Mouse (Mus musculus) retina, adult 2 months (tissue): Measurements from ENCODE around the gene Gm10277.

Experiments
- DNase-seq: peaks from one replicate; pipeline ENCODE4 v3.0.0-alpha.2; 2012; ENCODE audit warnings: low read depth, low spot score

Gm10277 gene

DNA sequence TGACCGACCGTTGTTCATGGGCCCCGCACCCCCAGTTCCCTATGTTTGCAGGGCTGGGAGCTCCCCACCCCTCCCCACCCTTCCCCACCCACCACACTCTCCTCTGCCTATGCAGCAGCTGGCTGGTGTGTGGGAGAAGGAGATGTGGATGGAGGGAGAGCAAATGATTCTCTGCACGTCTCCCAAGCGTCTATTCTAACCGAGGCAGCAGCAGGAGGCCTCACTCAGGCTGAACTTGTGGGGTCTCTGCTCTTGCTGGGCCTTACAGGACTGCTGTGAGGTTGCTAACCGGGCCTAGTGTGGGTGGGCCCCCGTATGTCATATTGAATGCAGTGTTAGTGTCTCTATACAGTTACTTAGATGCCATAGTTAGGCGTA, 12.9 kb upstream of the Gm10277 start:
- DNase-seq, result no peak

GRCm38 (mm10) chr11:77795216-77795615, 7.7 kb upstream of the Gm10277 start:
- DNase-seq, result no peak

DNA sequence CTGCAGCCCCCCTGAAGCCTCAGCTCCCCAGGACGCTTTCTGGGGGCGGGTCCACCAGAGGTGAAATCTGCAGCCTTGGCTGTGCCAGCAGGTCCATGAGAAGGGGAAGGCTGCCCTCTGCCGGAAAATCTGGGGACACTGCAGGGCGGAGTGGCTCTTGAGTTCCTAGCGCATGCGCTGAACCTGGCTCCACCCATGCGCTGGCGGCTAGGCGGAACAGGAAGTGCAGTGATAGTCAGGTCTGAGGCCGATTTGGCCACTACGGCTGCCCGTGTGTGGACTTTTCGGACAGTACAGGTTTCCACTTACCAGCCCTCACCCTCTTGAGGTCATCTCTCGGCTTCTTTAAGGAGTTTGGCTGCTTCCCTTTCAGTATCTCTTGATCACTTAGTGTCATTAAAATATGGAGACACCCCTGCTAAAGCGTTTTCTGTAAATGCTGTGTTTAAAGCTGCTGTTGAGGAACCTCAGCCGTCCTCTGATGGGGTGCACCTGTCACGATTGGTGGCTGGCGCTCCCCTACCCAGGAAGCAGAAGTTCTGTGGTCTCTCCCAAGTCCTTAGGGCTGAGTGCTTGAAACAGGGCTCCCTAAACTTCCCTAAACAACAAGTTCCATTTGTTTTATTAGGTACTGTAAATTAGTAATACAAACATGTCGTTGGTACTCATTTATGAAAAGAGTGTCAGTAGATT, 5.8 kb upstream of the Gm10277 start:
- DNase-seq, result peak; percentile 91

DNA sequence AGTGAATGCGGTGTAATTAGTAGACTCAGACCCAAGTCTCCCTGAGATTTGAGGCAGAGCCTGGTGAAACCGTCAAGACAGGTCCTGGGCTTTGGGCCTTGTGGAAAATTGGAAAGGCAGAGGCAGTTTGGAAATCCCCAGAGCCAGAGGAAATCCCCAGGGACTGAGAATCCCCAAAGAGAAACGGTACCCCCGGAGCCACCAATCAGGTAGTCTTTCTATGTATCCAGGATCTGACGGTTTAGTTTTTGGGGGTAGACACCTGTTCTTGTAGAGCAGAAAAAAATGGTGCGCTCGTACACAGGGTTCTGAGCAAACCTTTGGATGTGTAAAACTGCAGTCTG, 5.0 kb upstream of the Gm10277 start:
- no peak for DNase-seq

DNA sequence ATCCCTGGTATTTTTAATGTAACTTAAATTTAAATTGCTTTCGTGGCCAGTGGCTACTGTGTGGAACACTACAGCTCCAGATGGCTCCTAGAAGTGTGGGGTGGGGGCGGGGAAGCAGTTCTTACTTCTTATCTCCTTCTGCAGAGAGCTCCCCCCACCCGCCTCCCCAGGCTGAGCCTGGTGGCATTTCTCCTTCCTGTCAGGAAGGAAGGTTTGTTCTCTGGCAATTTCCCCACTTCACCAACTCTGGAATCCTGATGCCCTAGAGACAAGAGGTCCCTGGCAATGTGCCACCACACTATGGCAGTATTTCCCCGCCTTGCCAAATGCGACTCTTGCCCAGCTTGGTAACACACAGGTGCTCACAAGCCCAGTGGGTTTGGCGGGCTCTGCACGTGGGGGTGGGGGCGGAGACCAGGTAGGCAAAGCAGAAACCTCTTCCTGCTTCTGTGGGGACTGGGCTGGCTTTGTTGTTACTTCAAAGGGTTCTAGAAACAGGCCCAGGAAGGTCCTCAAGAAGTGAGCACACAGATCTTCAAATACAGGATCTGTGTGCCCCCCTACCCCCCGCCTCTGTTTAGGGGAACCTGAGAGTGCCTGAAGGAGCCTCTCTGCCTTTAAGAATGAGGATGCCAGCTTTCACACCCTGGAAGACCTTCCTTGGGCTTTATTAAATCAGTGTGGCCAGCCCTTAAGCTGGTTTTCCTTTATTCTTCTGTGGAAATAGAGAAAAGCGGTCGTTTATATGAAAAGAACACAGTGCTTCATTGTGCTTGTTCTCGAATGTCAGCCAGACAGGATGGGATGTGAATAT, 4.4 kb upstream of the Gm10277 start:
- no peak for DNase-seq

DNA sequence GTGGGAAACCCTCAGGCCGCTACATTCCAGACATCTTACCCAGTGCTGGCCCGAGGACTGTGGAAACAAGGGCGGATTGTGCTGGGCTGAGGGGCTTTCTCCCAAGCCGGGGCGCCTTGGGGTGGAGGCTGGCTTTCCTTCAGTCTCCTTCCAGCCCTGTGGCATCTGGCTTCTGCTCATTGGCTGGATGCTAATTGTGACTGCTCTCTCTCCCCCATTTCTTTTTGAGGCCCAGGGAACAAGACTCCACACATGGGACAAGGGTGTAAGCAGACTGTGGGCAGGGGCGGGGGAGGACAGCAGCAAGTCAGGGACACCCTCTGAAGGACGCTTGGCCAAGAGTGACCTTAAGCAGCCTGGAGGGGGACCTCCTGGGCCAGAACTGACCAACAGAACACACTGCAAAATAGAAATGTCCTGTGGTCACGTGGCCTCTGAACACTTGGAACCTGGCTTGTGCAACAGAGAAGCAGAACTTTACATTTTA, 3.7 kb upstream of the Gm10277 start:
- DNase-seq, result no peak

- DNase-seq, result no peak
These were observed 2.7 kb upstream of the Gm10277 start for GRCm38 (mm10) chr11:77790286-77790685.

GRCm38 (mm10) chr11:77789512-77789911, 2.0 kb upstream of the Gm10277 start:
- no peak for DNase-seq

DNA sequence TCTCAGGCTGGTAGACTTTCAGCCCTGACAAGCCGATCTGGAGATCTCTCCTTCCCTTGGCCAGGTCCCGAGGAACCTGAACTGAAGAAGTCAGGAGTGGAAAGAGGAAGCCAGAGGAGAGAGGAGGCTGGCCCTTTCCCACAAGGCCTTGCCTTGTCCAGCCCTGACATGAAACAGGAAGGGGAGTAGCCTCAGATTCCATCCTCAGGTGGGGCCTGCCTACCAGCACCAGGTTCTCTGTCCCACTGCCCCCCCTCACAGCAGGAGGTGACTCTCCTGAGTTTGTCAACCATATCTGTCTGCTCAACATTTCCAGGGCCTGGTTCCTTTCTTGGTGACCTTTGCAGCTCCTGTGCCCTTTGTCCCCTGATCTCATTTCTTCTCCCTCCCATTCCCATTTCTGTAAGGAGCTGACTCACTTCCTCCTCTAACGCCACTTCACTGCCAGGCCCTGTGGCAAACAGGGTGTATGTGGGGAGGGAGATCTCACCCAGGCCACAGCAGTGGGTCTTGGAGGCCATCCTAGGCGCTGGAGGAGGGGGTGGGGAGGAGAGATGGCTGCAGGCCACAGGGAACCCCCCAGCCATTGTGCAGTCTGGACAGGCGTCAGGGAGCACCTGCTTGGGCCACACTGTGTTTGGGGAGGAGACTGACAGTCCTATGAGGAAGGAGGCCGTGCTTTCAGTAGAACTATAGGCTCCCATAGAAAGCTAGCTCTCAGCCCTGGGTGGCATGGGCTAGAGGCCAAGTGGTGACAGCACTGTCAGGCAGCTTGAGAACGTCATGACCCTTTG, 1.6 kb downstream of the Gm10277 start:
- DNase-seq, result no peak

GRCm38 (mm10) chr11:77785396-77785767, 2.2 kb downstream of the Gm10277 start:
- DNase-seq, result no peak

DNA sequence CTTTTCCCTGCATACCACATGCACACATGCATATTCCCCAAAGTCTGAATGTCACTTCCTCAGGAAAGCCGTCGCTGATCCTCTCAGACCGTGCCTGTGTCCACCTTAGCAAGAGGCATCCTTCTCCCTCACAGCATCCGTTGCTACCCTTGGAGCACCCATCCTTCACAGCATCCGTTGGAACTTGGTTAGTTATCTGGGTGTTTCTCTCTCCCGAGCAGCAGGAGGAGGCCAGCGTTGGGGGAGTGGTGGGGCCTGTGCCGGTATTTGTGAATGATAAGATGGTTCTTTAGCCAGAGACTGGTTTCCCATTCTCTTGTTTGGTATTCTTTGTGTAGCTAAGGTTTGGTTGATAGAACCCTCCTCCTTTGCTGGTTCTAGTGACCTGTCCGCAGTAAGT, 2.7 kb downstream of the Gm10277 start:
- no peak for DNase-seq

- no peak for DNase-seq
These were observed 3.5 kb downstream of the Gm10277 start for GRCm38 (mm10) chr11:77783747-77784646.

GRCm38 (mm10) chr11:77783211-77783746, 4.3 kb downstream of the Gm10277 start:
- no peak for DNase-seq

DNA sequence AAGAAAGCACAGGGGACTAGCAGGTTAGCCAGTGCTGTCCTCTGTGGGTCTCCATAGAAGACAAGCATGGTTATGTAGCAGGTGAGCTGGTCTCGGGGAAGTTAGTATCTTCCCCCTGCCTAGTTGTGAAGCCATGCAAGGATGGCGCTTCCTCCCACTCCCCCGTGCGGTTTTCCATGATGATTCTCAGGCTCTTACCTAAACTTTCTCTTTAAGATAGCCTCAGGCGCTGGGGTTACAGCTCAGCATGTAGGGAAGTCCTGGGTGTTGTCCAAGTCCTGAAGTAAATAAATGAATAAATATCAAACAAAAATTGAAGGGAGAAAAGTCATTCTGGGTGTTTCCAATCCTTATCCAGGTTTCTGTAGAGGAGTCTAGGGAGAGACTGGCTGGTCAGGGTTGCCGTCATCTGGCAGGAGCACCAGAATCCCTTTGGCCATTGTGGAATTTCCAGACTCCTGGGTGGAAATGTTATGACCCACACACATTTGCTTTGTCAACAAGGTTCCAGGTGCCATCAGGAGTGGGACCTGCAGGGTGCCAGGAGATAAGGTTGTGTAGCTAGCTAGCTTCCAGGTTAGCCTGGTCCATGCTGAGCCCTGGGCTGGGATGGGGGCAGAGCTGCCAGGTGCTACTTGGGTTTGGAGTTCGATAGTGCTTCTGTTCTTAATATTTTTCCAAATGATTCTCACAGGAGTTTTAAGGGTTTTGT, 5.3 kb downstream of the Gm10277 start:
- no peak for DNase-seq

DNA sequence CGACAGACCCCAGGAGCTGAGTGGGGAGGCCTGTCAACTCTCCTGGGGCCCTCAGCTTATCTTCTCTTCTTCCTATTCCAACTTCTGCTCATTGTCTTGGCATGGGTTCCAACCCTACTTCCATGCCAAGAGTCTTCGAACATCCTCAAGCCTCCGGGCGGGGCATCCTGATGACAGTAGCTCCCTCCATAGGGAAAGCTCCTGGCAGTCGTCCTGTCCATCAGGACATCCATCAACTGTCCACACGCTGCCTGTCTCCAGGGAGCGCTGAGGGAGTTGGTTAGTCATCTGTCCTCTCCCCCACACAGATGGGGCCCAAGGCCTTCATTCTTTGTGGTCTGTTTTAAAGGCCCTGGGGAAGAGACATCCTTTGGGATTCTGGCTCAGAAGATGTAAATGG, 6.5 kb downstream of the Gm10277 start:
- DNase-seq, result no peak

- no peak for DNase-seq
These were observed 8.3 kb downstream of the Gm10277 start for GRCm38 (mm10) chr11:77779240-77779639.

- no peak for DNase-seq
These were observed 9.6 kb downstream of the Gm10277 start for GRCm38 (mm10) chr11:77777937-77778336.

DNA sequence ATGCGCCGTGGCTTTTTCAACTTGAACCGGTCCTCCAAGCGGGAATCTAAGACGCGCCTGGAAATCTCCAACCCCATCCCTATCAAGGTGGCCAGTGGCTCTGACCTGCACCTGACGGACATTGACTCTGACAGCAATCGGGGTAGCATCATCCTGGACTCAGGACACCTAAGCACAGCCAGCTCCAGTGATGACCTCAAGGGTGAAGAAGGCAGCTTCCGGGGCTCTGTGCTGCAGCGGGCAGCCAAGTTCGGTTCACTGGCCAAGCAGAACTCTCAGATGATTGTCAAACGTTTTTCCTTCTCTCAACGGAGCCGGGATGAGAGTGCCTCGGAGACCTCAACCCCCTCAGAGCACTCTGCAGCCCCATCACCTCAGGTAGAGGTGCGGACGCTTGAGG, 10.1 kb downstream of the Gm10277 start:
- no peak for DNase-seq

GRCm38 (mm10) chr11:77775701-77776400, 11.7 kb downstream of the Gm10277 start:
- DNase-seq, result no peak
